Mouse (Mus musculus) hindbrain, embryonic 14.5 days (tissue): ENCODE measurements at regions not wholly inside any gene's neighbourhood (a gene's known extent, or its start where the extent isn't known, plus 50 kb on each side); places are given as distances from the start of the nearest gene placed in this dataset.

ENCODE experiments used
- ATAC-seq: fragments of 200-750 bp; cut with Nextera tagmentation; 2 replicates; pipeline ENCODE4 v1.8.0; 2017; ENCODE audit warnings: moderate number of reproducible peaks, mild to moderate bottlenecking, moderate TSS enrichment, moderate library complexity; ENCODE audit not compliant: low FRiP score
- DNase-seq: peaks from one replicate; pipeline ENCODE4 v3.0.0-alpha.2; 2015; ENCODE audit warnings: low spot score
- H3K27ac ChIP-seq: fragments of 300-500 bp; sonication (generic); 2 replicates; pipeline ENCODE4 v1.5.1; 2014; ENCODE audit warnings: mild to moderate bottlenecking, moderate library complexity
- H3K27me3 ChIP-seq: fragments of 300-500 bp; sonication (generic); 2 replicates; pipeline ENCODE4 v1.6.1; 2014; ENCODE audit warnings: mild to moderate bottlenecking, low read length, mixed read lengths; ENCODE audit not compliant: control insufficient read depth, insufficient read depth
- H3K36me3 ChIP-seq: fragments of 300-500 bp; sonication (generic); replicated peaks from 2 replicates; pipeline ENCODE4 v1.6.1; 2014; ENCODE audit not compliant: control insufficient read depth, insufficient read depth
- H3K4me1 ChIP-seq: fragments of 300-500 bp; sonication (generic); replicated peaks from 2 replicates; pipeline ENCODE4 v1.6.1; 2014; ENCODE audit warnings: antibody characterized with exemption, low read length, mixed read lengths; ENCODE audit not compliant: control insufficient read depth, insufficient read depth
- H3K4me2 ChIP-seq: fragments of 300-500 bp; sonication (generic); replicated peaks from 2 replicates; pipeline ENCODE4 v1.6.1; 2014; ENCODE audit warnings: mild to moderate bottlenecking, moderate library complexity
- H3K4me3 ChIP-seq: fragments of 300-500 bp; sonication (generic); replicated peaks from 2 replicates; pipeline ENCODE4 v1.5.1; 2014; ENCODE audit warnings: mild to moderate bottlenecking, low read length
- H3K9ac ChIP-seq: fragments of 300-500 bp; sonication (generic); 2 replicates; pipeline ENCODE4 v1.6.1; 2014
- H3K9me3 ChIP-seq: fragments of 300-500 bp; sonication (generic); 2 replicates; pipeline ENCODE4 v1.6.1; 2016; ENCODE audit warnings: low read length; ENCODE audit not compliant: control insufficient read depth
- WGBS: fragments of 180-500 bp; shearing (Covaris S2); extraction: QIAGEN DNeasy Blood & Tissue Kit; methylation state at CpG from one replicate; pipeline ENCODE4 v1.1.7; 2014; 5-methylcytosine and 5-hydroxymethylcytosine counted together

DNA sequence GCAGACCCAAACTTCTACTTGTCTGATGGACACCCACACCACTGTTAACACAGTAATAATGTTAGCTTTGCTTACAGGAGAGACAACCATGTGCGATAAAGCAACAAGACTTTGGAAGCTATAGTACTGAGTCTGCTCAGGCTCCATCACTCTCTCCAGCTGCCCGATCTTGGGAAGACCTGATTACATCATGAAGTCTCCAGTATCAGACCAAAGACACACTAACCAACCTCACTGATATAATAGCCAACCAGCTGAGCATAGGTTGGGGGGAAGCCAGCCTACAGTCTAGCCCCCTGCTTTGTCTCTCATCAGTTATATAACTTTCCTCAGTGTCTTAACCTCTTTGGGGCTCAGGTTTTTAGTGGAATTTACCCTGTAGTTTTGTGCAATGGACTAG is 51.9 kb upstream of the Cdyl start:
- H3K9ac ChIP-seq = no peak overlapping the region
- H3K27me3 ChIP-seq = no peaks in the 10 kb centered on the region
- WGBS = 99% methylated on average over 2 of the region's 2 CpGs
- no peak overlapping the region for H3K27ac ChIP-seq
- H3K9me3 ChIP-seq = no peaks in the 10 kb centered on the region
- H3K4me3 ChIP-seq = no peak overlapping the region
- H3K4me1 ChIP-seq = no peaks in the 10 kb centered on the region
- H3K4me2 ChIP-seq = no peak overlapping the region
- H3K36me3 ChIP-seq = no peaks in the 10 kb centered on the region
- DNase-seq (no peak), ATAC-seq (no peak)
